Mouse (Mus musculus) hindbrain, embryonic 15.5 days (tissue): Measurements from ENCODE around the gene Slc6a9. TPM values are rescaled to one million over a fixed set of nuclear protein-coding genes. Genes with fewer than 3 reads are reported as not detected.
A peak's percentile ranks its signal among the peaks of the same experiment; 100 is the strongest.

Experiments
- ATAC-seq: fragments of 200-750 bp; cut with Nextera tagmentation; 2 replicates; pipeline ENCODE4 v1.8.0; 2017; ENCODE audit warnings: low read depth, moderate number of reproducible peaks, moderate TSS enrichment; ENCODE audit not compliant: low FRiP score
- H3K27ac ChIP-seq: fragments of 300-500 bp; sonication (generic); replicated peaks from 2 replicates; pipeline ENCODE4 v1.5.1; 2015; ENCODE audit warnings: mild to moderate bottlenecking, inconsistent platforms
- H3K27me3 ChIP-seq: fragments of 300-500 bp; sonication (generic); 2 replicates; pipeline ENCODE4 v1.6.1; 2015; ENCODE audit warnings: control low read depth, inconsistent platforms
- H3K36me3 ChIP-seq: fragments of 300-500 bp; sonication (generic); 2 replicates; pipeline ENCODE4 v1.6.1; 2015; ENCODE audit warnings: control low read depth, inconsistent platforms
- H3K4me1 ChIP-seq: fragments of 300-500 bp; sonication (generic); replicated peaks from 2 replicates; pipeline ENCODE4 v1.6.1; 2015; ENCODE audit warnings: control low read depth, inconsistent platforms
- H3K4me2 ChIP-seq: fragments of 300-500 bp; sonication (generic); 2 replicates; pipeline ENCODE4 v1.6.1; 2015; ENCODE audit warnings: moderate library complexity, mild to moderate bottlenecking, inconsistent platforms
- H3K4me3 ChIP-seq: fragments of 300-500 bp; sonication (generic); 2 replicates; pipeline ENCODE4 v1.5.1; 2015; ENCODE audit warnings: mild to moderate bottlenecking, inconsistent platforms
- H3K9ac ChIP-seq: fragments of 300-500 bp; sonication (generic); 2 replicates; pipeline ENCODE4 v1.6.1; 2015; ENCODE audit warnings: inconsistent platforms
- H3K9me3 ChIP-seq: fragments of 300-500 bp; sonication (generic); 2 replicates; pipeline ENCODE4 v1.6.1; 2016; ENCODE audit warnings: control low read depth, inconsistent platforms
- WGBS: fragments of 180-500 bp; shearing (Covaris S2); methylation state at CpG from one replicate; pipeline ENCODE4 v1.1.7; 2015; 5-methylcytosine and 5-hydroxymethylcytosine counted together
- polyA plus RNA-seq: library from polyadenylated mRNA; unstranded; fragments of >200 nt; fragmentation: Nextera tagmentation; extraction: Ambion mirVana; gene quantifications from 2 replicates; pipeline ENCODE4 v1.2.1, GENCODE M21; 2015

Gene Slc6a9
- polyA plus RNA-seq, 1 experiment from 2014 or later, result 48.1 TPM

GRCm38 (mm10) chr4:117896031-117896430 is 61.7 kb downstream of the Slc6a9 start:
- no peak overlapping the region for H3K9ac ChIP-seq
- no peaks in the 10 kb centered on the region for H3K9me3 ChIP-seq
- H3K4me2 ChIP-seq, result no peak overlapping the region
- no peaks in the 10 kb centered on the region for H3K27me3 ChIP-seq
- H3K4me3 ChIP-seq, result no peak overlapping the region
- no peak overlapping the region for H3K27ac ChIP-seq
- H3K36me3 ChIP-seq, result peaks cover 55% of the 10 kb centered on the region
- ATAC-seq, result no peak
- WGBS, result 92% methylated on average over 6 of the region's 6 CpGs
- peaks cover 8% of the 10 kb centered on the region for H3K4me1 ChIP-seq

- whole genome bisulfite sequencing, result 86% methylated on average over 3 of the region's 3 CpGs
- no peak overlapping the region for H3K4me3 ChIP-seq
- H3K27me3 ChIP-seq, result no peaks in the 10 kb centered on the region
- ATAC-seq, result no peak
- H3K9me3 ChIP-seq, result no peaks in the 10 kb centered on the region
- H3K4me2 ChIP-seq, result no peak overlapping the region
- peaks cover 75% of the 10 kb centered on the region for H3K36me3 ChIP-seq
- no peak overlapping the region for H3K9ac ChIP-seq
- no peaks in the 10 kb centered on the region for H3K4me1 ChIP-seq
- no peak overlapping the region for H3K27ac ChIP-seq
These were observed 63.8 kb downstream of the Slc6a9 start for GRCm38 (mm10) chr4:117898111-117898510.

DNA sequence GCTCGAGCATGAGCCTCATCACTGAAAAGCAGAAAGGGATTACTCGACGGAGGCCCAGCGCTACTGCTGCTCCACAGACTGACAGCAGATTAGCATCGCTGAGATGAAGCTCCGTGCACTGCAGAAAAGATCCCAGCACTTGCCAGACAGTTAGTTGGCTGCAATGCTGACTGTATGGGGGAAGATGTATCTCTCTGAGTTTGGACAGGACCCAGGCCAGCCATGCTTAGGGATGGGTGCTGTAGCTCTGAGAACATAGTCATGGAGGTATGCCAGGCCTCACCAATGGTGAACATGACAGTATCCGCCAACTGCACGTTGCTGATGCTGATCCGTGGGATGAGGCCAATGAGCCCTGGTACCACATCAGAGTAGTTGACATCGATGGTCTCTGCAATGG is 69.8 kb downstream of the Slc6a9 start:
- Histone ChIP-seq H3K9ac (no peak overlapping the region), H3K36me3 (peaks cover 54% of the 10 kb centered on the region), H3K27me3 (no peaks in the 10 kb centered on the region), H3K4me1 (peaks cover 16% of the 10 kb centered on the region), H3K27ac (no peak overlapping the region), H3K9me3 (no peaks in the 10 kb centered on the region), H3K4me2 (no peak overlapping the region), H3K4me3 (no peak overlapping the region)
- 89% methylated on average over 10 of the region's 10 CpGs for WGBS
- no peak for ATAC-seq

- H3K36me3 ChIP-seq, result peaks cover 47% of the 10 kb centered on the region
- H3K4me2 ChIP-seq, result no peak overlapping the region
- no peak overlapping the region for H3K4me3 ChIP-seq
- H3K4me1 ChIP-seq, result peaks cover 23% of the 10 kb centered on the region
- H3K9me3 ChIP-seq, result no peaks in the 10 kb centered on the region
- ATAC-seq, result no peak
- H3K27ac ChIP-seq, result no peak overlapping the region
- WGBS, result 91% methylated on average over 8 of the region's 8 CpGs
- no peaks in the 10 kb centered on the region for H3K27me3 ChIP-seq
- no peak overlapping the region for H3K9ac ChIP-seq
These were observed 70.5 kb downstream of the Slc6a9 start for GRCm38 (mm10) chr4:117904761-117905160.

DNA sequence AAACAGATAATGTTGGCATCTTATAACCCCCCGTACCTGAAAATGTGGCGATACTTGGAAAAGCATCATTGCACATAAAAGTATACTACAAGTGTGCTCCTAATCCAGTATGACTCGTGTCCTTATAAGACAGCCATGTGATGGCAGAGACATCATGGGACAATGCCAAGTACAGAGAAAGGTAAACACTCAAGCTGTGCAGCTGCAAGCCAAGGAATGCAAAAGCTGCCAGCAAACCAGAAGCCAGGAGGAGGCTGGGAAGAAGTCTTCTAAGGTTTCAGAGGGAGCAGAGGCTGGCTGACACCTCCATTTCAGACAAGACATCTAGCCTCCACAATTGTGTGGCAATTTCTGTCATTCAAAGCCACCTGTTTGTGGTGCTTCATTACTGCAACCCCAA is 71.9 kb downstream of the Slc6a9 start:
- ATAC-seq, result no peak
- Histone ChIP-seq H3K27me3 (no peaks in the 10 kb centered on the region), H3K9ac (no peak overlapping the region), H3K36me3 (peaks cover 37% of the 10 kb centered on the region), H3K27ac (no peak overlapping the region), H3K4me2 (no peak overlapping the region), H3K9me3 (no peaks in the 10 kb centered on the region), H3K4me3 (no peak overlapping the region), H3K4me1 (peaks cover 37% of the 10 kb centered on the region)
- WGBS, result 85% methylated on average over 3 of the region's 3 CpGs

- peaks cover 65% of the 10 kb centered on the region for H3K4me1 ChIP-seq
- H3K9me3 ChIP-seq, result no peaks in the 10 kb centered on the region
- no peaks in the 10 kb centered on the region for H3K27me3 ChIP-seq
- H3K4me2 ChIP-seq, result peak overlapping the region; percentile 53
- peak; percentile 79 for ATAC-seq
- no peak overlapping the region for H3K9ac ChIP-seq
- H3K36me3 ChIP-seq, result peaks cover 19% of the 10 kb centered on the region
- peak overlapping the region; percentile 76 for H3K27ac ChIP-seq
- peak overlapping the region; percentile 2; the same call in 1 of the 2 replicates for H3K4me3 ChIP-seq
- 39% methylated on average over 8 of the region's 8 CpGs for WGBS
These were observed 74.6 kb downstream of the Slc6a9 start for GRCm38 (mm10) chr4:117908834-117909453.

- ATAC-seq, result no peak
- H3K9me3 ChIP-seq, result no peaks in the 10 kb centered on the region
- no peak overlapping the region for H3K27ac ChIP-seq
- no peaks in the 10 kb centered on the region for H3K27me3 ChIP-seq
- no peak overlapping the region for H3K4me3 ChIP-seq
- no peak overlapping the region for H3K9ac ChIP-seq
- H3K36me3 ChIP-seq, result peaks cover 13% of the 10 kb centered on the region
- peaks cover 77% of the 10 kb centered on the region for H3K4me1 ChIP-seq
- H3K4me2 ChIP-seq, result peak overlapping the region; percentile 97
- 81% methylated on average over 13 of the region's 13 CpGs for WGBS
These were observed 77.8 kb downstream of the Slc6a9 start for GRCm38 (mm10) chr4:117912131-117912561.

GRCm38 (mm10) chr4:117912685-117913273 is 78.5 kb downstream of the Slc6a9 start:
- H3K27me3 ChIP-seq, result no peaks in the 10 kb centered on the region
- ATAC-seq, result no peak
- peak overlapping the region; percentile 97 for H3K4me2 ChIP-seq
- H3K36me3 ChIP-seq, result peaks cover 13% of the 10 kb centered on the region
- H3K4me3 ChIP-seq, result peak overlapping the region; percentile 72
- no peaks in the 10 kb centered on the region for H3K9me3 ChIP-seq
- peaks cover 74% of the 10 kb centered on the region for H3K4me1 ChIP-seq
- H3K9ac ChIP-seq, result peak overlapping the region; percentile 87; the same call in 1 of the 2 replicates
- 54% methylated on average over 7 of the region's 7 CpGs for WGBS
- no peak overlapping the region for H3K27ac ChIP-seq

- Histone ChIP-seq H3K4me1 (peaks cover 68% of the 10 kb centered on the region), H3K9me3 (no peaks in the 10 kb centered on the region), H3K36me3 (peaks cover 13% of the 10 kb centered on the region), H3K27ac (no peak overlapping the region; the same call in 1 of the 2 replicates), H3K27me3 (no peaks in the 10 kb centered on the region), H3K9ac (peak overlapping the region; percentile 87), H3K4me2 (peak overlapping the region; percentile 97), H3K4me3 (peak overlapping the region; percentile 72)
- 38% methylated on average over 3 of the region's 3 CpGs for WGBS
- ATAC-seq, result no peak
These were observed 79.1 kb downstream of the Slc6a9 start for GRCm38 (mm10) chr4:117913421-117913820.

DNA sequence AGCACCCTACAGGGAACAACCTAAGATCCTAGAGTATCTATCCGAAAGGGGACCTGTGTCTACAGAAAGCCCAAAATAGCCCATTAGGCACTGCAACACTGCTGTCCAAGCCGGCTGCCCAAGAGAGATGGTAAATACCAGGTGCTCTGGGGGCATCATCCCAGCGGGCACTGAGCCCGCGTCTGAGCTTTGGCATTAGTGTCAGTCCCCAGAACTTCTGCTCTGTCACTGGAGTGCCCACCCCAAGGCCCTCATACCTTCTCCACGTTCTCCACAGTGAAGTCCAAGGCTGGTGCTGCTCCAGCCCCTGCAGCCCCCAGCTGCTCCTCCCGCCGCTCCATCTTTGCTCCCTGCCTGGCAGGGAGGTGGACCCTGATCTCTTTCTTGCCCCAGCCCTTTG is 79.7 kb downstream of the Slc6a9 start:
- peaks cover 62% of the 10 kb centered on the region for H3K4me1 ChIP-seq
- peak overlapping the region; percentile 87 for H3K9ac ChIP-seq
- 0 out of 2 replicates have a peak overlapping the region, but pooled peaks have one; percentile 6 for H3K27ac ChIP-seq
- H3K9me3 ChIP-seq, result no peaks in the 10 kb centered on the region
- peaks cover 13% of the 10 kb centered on the region for H3K36me3 ChIP-seq
- WGBS, result 11% methylated on average over 8 of the region's 8 CpGs
- H3K4me3 ChIP-seq, result peak overlapping the region; percentile 72
- H3K27me3 ChIP-seq, result no peaks in the 10 kb centered on the region
- peak; percentile 0; the same call in 1 of the 2 replicates for ATAC-seq
- peak overlapping the region; percentile 97 for H3K4me2 ChIP-seq

DNA sequence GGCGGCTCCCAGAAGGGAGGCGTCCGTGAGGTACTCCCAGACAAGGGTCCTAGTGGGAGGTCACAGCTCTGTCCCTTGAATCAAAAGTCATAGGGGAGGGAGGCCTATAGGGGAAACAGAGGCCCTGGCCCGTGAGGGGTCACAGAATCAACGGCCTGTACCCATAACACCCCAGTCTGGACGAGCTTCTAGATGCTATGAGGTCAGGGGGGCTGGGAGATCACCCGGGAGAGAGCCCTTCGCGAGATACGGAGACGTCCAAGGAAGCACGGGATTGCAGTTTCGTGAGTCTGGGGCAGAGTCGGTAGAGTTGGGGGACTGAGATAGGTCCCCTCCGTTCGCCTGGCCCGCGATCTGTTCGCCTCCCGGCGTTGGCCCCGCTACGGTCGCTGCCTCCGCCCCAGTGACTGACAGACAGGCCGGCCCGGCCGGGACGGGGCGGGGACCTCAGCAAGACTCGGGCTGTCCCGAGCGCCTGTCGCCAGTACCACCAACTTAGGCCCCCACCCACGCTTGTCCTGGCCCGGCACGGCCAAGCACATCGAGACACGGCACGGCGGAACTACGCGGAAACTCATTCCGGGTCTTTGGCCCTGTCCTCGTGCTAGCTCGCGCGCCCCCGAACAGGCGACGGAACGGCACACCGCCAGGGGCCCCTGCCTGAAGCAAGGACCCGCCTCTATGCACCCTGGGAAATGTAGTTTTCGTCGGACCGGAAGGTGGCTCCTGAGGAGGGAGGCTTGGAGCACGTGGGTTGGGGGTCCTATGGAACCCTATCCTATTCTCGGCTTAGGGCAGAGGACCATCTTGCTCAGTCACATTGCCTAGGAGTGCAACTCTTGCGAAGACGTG is 80.5 kb downstream of the Slc6a9 start, which contains the start of gene Ipo13:
Gene Ipo13 (minus strand): TSS at position 409 of the 852 bp plus-strand sequence.
- no peaks in the 10 kb centered on the region for H3K27me3 ChIP-seq
- peak within 1 kb of the TSS; percentile 97 for H3K4me2 ChIP-seq
- ATAC-seq, result peak; percentile 95
- H3K27ac ChIP-seq, result peak within 1 kb of the TSS; percentile 89
- H3K9me3 ChIP-seq, result no peaks in the 10 kb centered on the region
- peaks cover 54% of the 10 kb centered on the region for H3K4me1 ChIP-seq
- WGBS, result under 1% methylated on average over 48 of the region's 61 CpGs
- peaks cover 13% of the 10 kb centered on the region for H3K36me3 ChIP-seq
- peak within 1 kb of the TSS; percentile 72 for H3K4me3 ChIP-seq
- peak within 1 kb of the TSS; percentile 87 for H3K9ac ChIP-seq
